Mouse (Mus musculus) kidney, adult 2 months (tissue): ENCODE results near the gene Gm853.

Source experiments
- CTCF ChIP-seq: fragments of 200-500 bp; conservative IDR thresholded peaks from 2 replicates; pipeline ENCODE4 v1.5.1; 2011; ENCODE audit warnings: low read depth, mild to moderate bottlenecking, control low read depth, low read length, moderate library complexity, mixed read lengths; ENCODE audit not compliant: insufficient read depth, insufficient read length
- POLR2A ChIP-seq: fragments of 200-500 bp; IDR thresholded peaks from one replicate; pipeline ENCODE4 v1.6.1; 2011; ENCODE audit warnings: low read depth, low read length, control low read depth

- TF ChIP-seq POLR2A = no peak
- no peak for TF ChIP-seq CTCF
These were observed 39.2 kb downstream of the Gm853 start for GRCm38 (mm10) chr4:130183023-130183422.
